Mouse (Mus musculus) cerebellum, adult 11-12 months (tissue): ENCODE measurements around the gene Pla1a.
"Not testable (repeated sequence)": the region's sequence is repeated elsewhere in the genome, so short reads cannot be mapped to it uniquely, and the experiment has no call there.

Source experiments
- DNase-seq: peaks from one replicate; pipeline ENCODE4 v3.0.0; 2022

Gene Pla1a

GRCm38 (mm10) chr16:38456812-38457567, 24.0 kb upstream of the Pla1a start:
- DNase-seq = no peak

GRCm38 (mm10) chr16:38455511-38456418, 22.8 kb upstream of the Pla1a start, which contains the start of gene Cd80:
TSS of gene Cd80 (plus strand) at chr16:38455561.
- no peak for DNase-seq

- DNase-seq = no peak
These were observed 21.7 kb upstream of the Pla1a start for GRCm38 (mm10) chr16:38454533-38455254.

- DNase-seq = no peak
These were observed 21.0 kb upstream of the Pla1a start for GRCm38 (mm10) chr16:38453952-38454351.

- DNase-seq = no peak
These were observed 20.2 kb upstream of the Pla1a start for GRCm38 (mm10) chr16:38453203-38453553.

- peak; percentile 92 for DNase-seq
These were observed 19.7 kb upstream of the Pla1a start, which contains the start of gene Adprh for GRCm38 (mm10) chr16:38452442-38453202. TSS of gene Adprh (minus strand) at chr16:38452703.

GRCm38 (mm10) chr16:38451421-38452205, 18.7 kb upstream of the Pla1a start:
- peak; percentile 30 for DNase-seq

GRCm38 (mm10) chr16:38450707-38451106, 17.8 kb upstream of the Pla1a start:
- no peak for DNase-seq

- DNase-seq = no peak
These were observed 15.5 kb upstream of the Pla1a start for GRCm38 (mm10) chr16:38448458-38448857.

GRCm38 (mm10) chr16:38447366-38447765, 14.4 kb upstream of the Pla1a start:
- DNase-seq = no peak

GRCm38 (mm10) chr16:38446141-38446540, 13.2 kb upstream of the Pla1a start:
- DNase-seq = not testable (repeated sequence)

GRCm38 (mm10) chr16:38445576-38445975, 12.6 kb upstream of the Pla1a start:
- DNase-seq = no peak

GRCm38 (mm10) chr16:38445046-38445445, 12.1 kb upstream of the Pla1a start:
- no peak for DNase-seq

- no peak for DNase-seq
These were observed 10.9 kb upstream of the Pla1a start for GRCm38 (mm10) chr16:38443721-38444464.

- DNase-seq = no peak
These were observed 9.3 kb upstream of the Pla1a start for GRCm38 (mm10) chr16:38442216-38442615.

- DNase-seq = no peak
These were observed 8.7 kb upstream of the Pla1a start for GRCm38 (mm10) chr16:38441611-38442010.

GRCm38 (mm10) chr16:38440403-38440802, 7.5 kb upstream of the Pla1a start:
- no peak for DNase-seq

- DNase-seq = no peak
These were observed 6.2 kb upstream of the Pla1a start for GRCm38 (mm10) chr16:38439190-38439589.

GRCm38 (mm10) chr16:38434295-38434795, 1.4 kb upstream of the Pla1a start:
- DNase-seq = no peak

GRCm38 (mm10) chr16:38433514-38433913, 569 bp upstream of the Pla1a start:
- DNase-seq = no peak
